Mouse (Mus musculus): ENCODE results near the gene Gpx2.

The Gpx2 gene

GRCm38 (mm10) chr12:76752652-76753318 lies 42.6 kb downstream of the Gpx2 start:
- peak; percentile 22 to 45 for DNase-seq (ENCODE audit: low spot score in 2 of 2)

- DNase-seq (ENCODE audit: low spot score in 2 of 2), result no peak
Measured at GRCm38 (mm10) chr12:76750866-76751459, 44.4 kb downstream of the Gpx2 start.

Measured in spleen, postnatal 36 days (tissue).